Mouse (Mus musculus): ENCODE measurements around the gene Plekhg6. TPM values are rescaled to one million over a fixed set of nuclear protein-coding genes. Genes with fewer than 3 reads are reported as not detected.

Gene Plekhg6
- 0.30 and 0.35 TPM in 2 replicates for polyA plus RNA-seq (2014; fragmentation: Nextera tagmentation; extraction: Ambion mirVana)

- peak within 1 kb of the TSS; percentile 72 for H3K4me2 ChIP-seq
- peaks cover 14% of the 10 kb centered on the region for H3K4me1 ChIP-seq (replicated peaks; ENCODE audit: control insufficient read depth, insufficient read depth, low read length)
- no peak within 1 kb of the TSS for H3K27ac ChIP-seq (ENCODE audit: low read depth, low read length)
- no peaks in the 10 kb centered on the region for H3K9me3 ChIP-seq (ENCODE audit: control insufficient read depth, low read length)
- H3K4me3 ChIP-seq (ENCODE audit: low read depth, low read length) = peak within 1 kb of the TSS; percentile 41
- ATAC-seq (replicated peaks; ENCODE audit: low FRiP score) (peak; percentile 52), DNase-seq (ENCODE audit: low spot score) (no peak)
- no peaks in the 10 kb centered on the region for H3K36me3 ChIP-seq (ENCODE audit: control insufficient read depth, insufficient read depth, low read length)
- 11% methylated on average over 39 of the region's 40 CpGs for WGBS
- peaks cover 48% of the 10 kb centered on the region for H3K27me3 ChIP-seq (replicated peaks; ENCODE audit: control insufficient read depth, insufficient read depth, low read length)
- H3K9ac ChIP-seq (ENCODE audit: low read depth, low read length) = 0 out of 2 replicates have a peak within 1 kb of the TSS, but pooled peaks have one; percentile 3
These were observed at the start of gene Plekhg6 for GRCm38 (mm10) chr6:125380372-125381360. Gene Plekhg6, minus strand, starts transcription at chr6:125380793.

- ATAC-seq (replicated peaks; ENCODE audit: low FRiP score) = no peak
- no peak overlapping the region for H3K9ac ChIP-seq (ENCODE audit: low read depth, low read length)
- no peaks in the 10 kb centered on the region for H3K27me3 ChIP-seq (replicated peaks; ENCODE audit: control insufficient read depth, insufficient read depth, low read length)
- no peak overlapping the region for H3K4me2 ChIP-seq
- DNase-seq (ENCODE audit: low spot score) = no peak
- no peaks in the 10 kb centered on the region for H3K9me3 ChIP-seq (ENCODE audit: control insufficient read depth, low read length)
- H3K4me1 ChIP-seq (replicated peaks; ENCODE audit: control insufficient read depth, insufficient read depth, low read length) = 0 out of 2 replicates have a peak, but pooled peaks cover 8% of the 10 kb centered on the region
- no peak overlapping the region for H3K4me3 ChIP-seq (ENCODE audit: low read depth, low read length)
- no peak overlapping the region for H3K27ac ChIP-seq (ENCODE audit: low read depth, low read length)
- 74% methylated on average over 6 of the region's 6 CpGs for WGBS
- no peaks in the 10 kb centered on the region for H3K36me3 ChIP-seq (ENCODE audit: control insufficient read depth, insufficient read depth, low read length)
These were observed 49.1 kb upstream of the Plekhg6 start for GRCm38 (mm10) chr6:125429741-125430140.

GRCm38 (mm10) chr6:125426383-125427360 lies 46.1 kb upstream of the Plekhg6 start:
- peak; percentile 81 for ATAC-seq (replicated peaks; ENCODE audit: low FRiP score)
- 3% methylated on average over 25 of the region's 25 CpGs for WGBS
- no peaks in the 10 kb centered on the region for H3K36me3 ChIP-seq (ENCODE audit: control insufficient read depth, insufficient read depth, low read length)

GRCm38 (mm10) chr6:125425205-125426090 lies 44.9 kb upstream of the Plekhg6 start:
- Histone ChIP-seq H3K9me3 (ENCODE audit: control insufficient read depth, low read length) (no peaks in the 10 kb centered on the region), H3K4me2 (peak overlapping the region; percentile 28), H3K4me1 (replicated peaks; ENCODE audit: control insufficient read depth, insufficient read depth, low read length) (peaks cover 15% of the 10 kb centered on the region; the same call in 1 of the 2 replicates), H3K27me3 (replicated peaks; ENCODE audit: control insufficient read depth, insufficient read depth, low read length) (no peaks in the 10 kb centered on the region), H3K4me3 (ENCODE audit: low read depth, low read length) (no peak overlapping the region), H3K27ac (ENCODE audit: low read depth, low read length) (no peak overlapping the region), H3K9ac (ENCODE audit: low read depth, low read length) (no peak overlapping the region), H3K36me3 (ENCODE audit: control insufficient read depth, insufficient read depth, low read length) (no peaks in the 10 kb centered on the region)
- no peak for DNase-seq (ENCODE audit: low spot score)
- WGBS = 48% methylated on average over 15 of the region's 15 CpGs
- ATAC-seq (replicated peaks; ENCODE audit: low FRiP score) = no peak

More at GRCm38 (mm10) chr6:125426383-125427360, 46.1 kb upstream of the Plekhg6 start:
- Histone ChIP-seq H3K4me2 (peak overlapping the region; percentile 97), H3K4me3 (ENCODE audit: low read depth, low read length) (peak overlapping the region; percentile 57), H3K27ac (ENCODE audit: low read depth, low read length) (peak overlapping the region; percentile 52), H3K4me1 (replicated peaks; ENCODE audit: control insufficient read depth, insufficient read depth, low read length) (peaks cover 15% of the 10 kb centered on the region; the same call in 1 of the 2 replicates), H3K27me3 (replicated peaks; ENCODE audit: control insufficient read depth, insufficient read depth, low read length) (no peaks in the 10 kb centered on the region), H3K9ac (ENCODE audit: low read depth, low read length) (peak overlapping the region; percentile 68), H3K9me3 (ENCODE audit: control insufficient read depth, low read length) (no peaks in the 10 kb centered on the region)
- peak; percentile 83 for DNase-seq (ENCODE audit: low spot score)

- DNase-seq (ENCODE audit: low spot score) (no peak), ATAC-seq (replicated peaks; ENCODE audit: low FRiP score) (no peak)
- H3K27me3 ChIP-seq (replicated peaks; ENCODE audit: control insufficient read depth, insufficient read depth, low read length) = no peaks in the 10 kb centered on the region
- no peaks in the 10 kb centered on the region for H3K36me3 ChIP-seq (ENCODE audit: control insufficient read depth, insufficient read depth, low read length)
- 75% methylated on average over 3 of the region's 3 CpGs for WGBS
- H3K9me3 ChIP-seq (ENCODE audit: control insufficient read depth, low read length) = no peaks in the 10 kb centered on the region
- H3K27ac ChIP-seq (ENCODE audit: low read depth, low read length) = no peak overlapping the region
- no peak overlapping the region for H3K4me3 ChIP-seq (ENCODE audit: low read depth, low read length)
- peaks cover 11% of the 10 kb centered on the region; the same call in 1 of the 2 replicates for H3K4me1 ChIP-seq (replicated peaks; ENCODE audit: control insufficient read depth, insufficient read depth, low read length)
- no peak overlapping the region for H3K9ac ChIP-seq (ENCODE audit: low read depth, low read length)
- no peak overlapping the region for H3K4me2 ChIP-seq
These were observed 43.6 kb upstream of the Plekhg6 start for GRCm38 (mm10) chr6:125424156-125424555.

- Histone ChIP-seq H3K27ac (ENCODE audit: low read depth, low read length) (no peak overlapping the region), H3K4me3 (ENCODE audit: low read depth, low read length) (no peak overlapping the region), H3K27me3 (replicated peaks; ENCODE audit: control insufficient read depth, insufficient read depth, low read length) (no peaks in the 10 kb centered on the region), H3K9me3 (ENCODE audit: control insufficient read depth, low read length) (no peaks in the 10 kb centered on the region), H3K9ac (ENCODE audit: low read depth, low read length) (no peak overlapping the region), H3K36me3 (ENCODE audit: control insufficient read depth, insufficient read depth, low read length) (no peaks in the 10 kb centered on the region), H3K4me2 (no peak overlapping the region), H3K4me1 (replicated peaks; ENCODE audit: control insufficient read depth, insufficient read depth, low read length) (peaks cover 11% of the 10 kb centered on the region)
- ATAC-seq (replicated peaks; ENCODE audit: low FRiP score) (no peak), DNase-seq (ENCODE audit: low spot score) (no peak)
- WGBS = 66% methylated on average over 13 of the region's 13 CpGs
These were observed 42.9 kb upstream of the Plekhg6 start for GRCm38 (mm10) chr6:125423507-125423906.

GRCm38 (mm10) chr6:125423099-125423498 lies 42.5 kb upstream of the Plekhg6 start:
- Histone ChIP-seq H3K9me3 (ENCODE audit: control insufficient read depth, low read length) (no peaks in the 10 kb centered on the region), H3K27ac (ENCODE audit: low read depth, low read length) (peak overlapping the region; percentile 32; the same call in 1 of the 2 replicates), H3K4me2 (peak overlapping the region; percentile 60), H3K36me3 (ENCODE audit: control insufficient read depth, insufficient read depth, low read length) (no peaks in the 10 kb centered on the region), H3K9ac (ENCODE audit: low read depth, low read length) (no peak overlapping the region), H3K4me3 (ENCODE audit: low read depth, low read length) (no peak overlapping the region), H3K4me1 (replicated peaks; ENCODE audit: control insufficient read depth, insufficient read depth, low read length) (peaks cover 11% of the 10 kb centered on the region), H3K27me3 (replicated peaks; ENCODE audit: control insufficient read depth, insufficient read depth, low read length) (no peaks in the 10 kb centered on the region)
- DNase-seq (ENCODE audit: low spot score) = no peak
- ATAC-seq (replicated peaks; ENCODE audit: low FRiP score) = no peak
- WGBS = 41% methylated on average over 3 of the region's 3 CpGs
